Mouse (Mus musculus) heart, embryonic 15.5 days (tissue): ENCODE results near the gene Rab20. TPM values are rescaled to one million over a fixed set of nuclear protein-coding genes. Genes with fewer than 3 reads are reported as not detected.

Experiments
- polyA plus RNA-seq: library from polyadenylated mRNA; unstranded; fragments of >200 nt; fragmentation: Nextera tagmentation; extraction: Ambion mirVana; gene quantifications from 2 replicates; pipeline ENCODE4 v1.2.1, GENCODE M21; 2015

Gene Rab20
- polyA plus RNA-seq, 1 experiment from 2014 or later = 36.1 TPM

Other genes starting within 250 kb of the Rab20 start
- 89.8 and 106 TPM in 2 replicates for gene Col4a2, start 165.9 kb downstream of the Rab20 start, polyA plus RNA-seq
- 191 and 245 TPM in 2 replicates for gene Col4a1, start 165.9 kb downstream of the Rab20 start, polyA plus RNA-seq
- 70.0 and 94.5 TPM in 2 replicates for gene Naxd, start 18.8 kb upstream of the Rab20 start, polyA plus RNA-seq
- gene Cars2, start 72.1 kb upstream of the Rab20 start, polyA plus RNA-seq = 26.2 and 30.9 TPM in 2 replicates
- 28.3 and 31.6 TPM in 2 replicates for gene Ing1, start 76.9 kb upstream of the Rab20 start, polyA plus RNA-seq
- gene Ankrd10, start 157.0 kb upstream of the Rab20 start, polyA plus RNA-seq = 57.4 and 70.0 TPM in 2 replicates
- gene 1700016D06Rik, start 222.4 kb upstream of the Rab20 start, polyA plus RNA-seq = not detected in 2 replicates
- gene Arhgef7, start 249.0 kb upstream of the Rab20 start, polyA plus RNA-seq = 59.9 and 67.6 TPM in 2 replicates